8 mouse cellular contexts compared by ENCODE assay signal in genomic region chr5:148547870-148548456, GRCm38 (mm10). TPM values are rescaled to one million over a fixed set of nuclear protein-coding genes. Genes with fewer than 3 reads are reported as not detected.
DNase-seq lines count a peak whose midpoint lies in the region; ATAC-seq lines count a peak whose summit lies in the region.

No protein-coding gene starts in this region.

- no peak overlapping the region for H3K9ac ChIP-seq in midbrain, embryonic 13.5 days (replicated peaks)
- H3K9ac ChIP-seq in midbrain, embryonic 11.5 days (ENCODE audit: low read length) = no peak overlapping the region

- H3K27me3 ChIP-seq in midbrain, embryonic 13.5 days = no peaks in the 10 kb centered on the region
- H3K27me3 ChIP-seq in midbrain, embryonic 11.5 days (ENCODE audit: control insufficient read depth, insufficient read depth, low read length) = no peaks in the 10 kb centered on the region
- H3K27me3 ChIP-seq in splenic B cell, adult 2 months (ENCODE audit: control insufficient read depth, insufficient read depth, low read length, poor library complexity, severe bottlenecking) = no peaks in the 10 kb centered on the region

- H3K4me1 ChIP-seq in midbrain, embryonic 13.5 days (replicated peaks) = peaks cover 39% of the 10 kb centered on the region
- peaks cover 15% of the 10 kb centered on the region for H3K4me1 ChIP-seq in midbrain, embryonic 11.5 days (ENCODE audit: control insufficient read depth, insufficient read depth, low read length)

- H3K36me3 ChIP-seq in midbrain, embryonic 13.5 days = no peaks in the 10 kb centered on the region
- no peaks in the 10 kb centered on the region for H3K36me3 ChIP-seq in midbrain, embryonic 11.5 days (ENCODE audit: control insufficient read depth, insufficient read depth, low read length)
- no peaks in the 10 kb centered on the region for H3K36me3 ChIP-seq in splenic B cell, adult 2 months (ENCODE audit: control insufficient read depth, insufficient read depth, low read length, poor library complexity, severe bottlenecking)

- peak; percentile 64 for DNase-seq in embryo, embryonic 11 days
- DNase-seq in embryo, embryonic 9.5 days (ENCODE audit: extremely low spot score) = no peak
- no peak for DNase-seq in midbrain, embryonic 11.5 days (ENCODE audit: low spot score, missing footprints)
- DNase-seq in kidney, adult 9 months = peak; percentile 76
- DNase-seq in splenic B cell, adult 2 months (ENCODE audit: low read depth, low spot score) = peak; percentile 68
- no peak for DNase-seq in cerebellum, adult 11 months
- no peak for DNase-seq in testis, postnatal 10 days (ENCODE audit: low spot score)

- H3K4me3 ChIP-seq in midbrain, embryonic 13.5 days (replicated peaks) = 0 out of 2 replicates have a peak overlapping the region, but pooled peaks have one; percentile 3
- no peak overlapping the region for H3K4me3 ChIP-seq in midbrain, embryonic 11.5 days (ENCODE audit: low read depth, low read length)

- H3K9me3 ChIP-seq in midbrain, embryonic 13.5 days = no peaks in the 10 kb centered on the region
- no peaks in the 10 kb centered on the region for H3K9me3 ChIP-seq in midbrain, embryonic 11.5 days (ENCODE audit: control insufficient read depth, low read length)

- no peak for ATAC-seq in midbrain, embryonic 13.5 days
- ATAC-seq in midbrain, embryonic 11.5 days (ENCODE audit: low FRiP score) = no peak

- no peak overlapping the region for H3K27ac ChIP-seq in midbrain, embryonic 13.5 days
- H3K27ac ChIP-seq in midbrain, embryonic 11.5 days (ENCODE audit: low read depth, low read length) = no peak overlapping the region

- no peak overlapping the region for H3K4me2 ChIP-seq in midbrain, embryonic 13.5 days (replicated peaks)
- no peak overlapping the region for H3K4me2 ChIP-seq in midbrain, embryonic 11.5 days

- WGBS in midbrain, embryonic 13.5 days = 56% methylated on average over 10 of the region's 10 CpGs
- 58% methylated on average over 10 of the region's 10 CpGs for WGBS in midbrain, embryonic 11.5 days

RNA-seq across cellular contexts. Expression of gene Ubl3, which starts 4.6 kb away (rescaled TPM):
- polyA plus RNA-seq in midbrain, embryonic 13.5 days (2015; fragmentation: Nextera tagmentation; extraction: Ambion mirVana) = 55.3 and 69.1 TPM in 2 replicates
- 64.5 and 66.9 TPM in 2 replicates for polyA plus RNA-seq in midbrain, embryonic 11.5 days (2014; fragmentation: Nextera tagmentation; extraction: Ambion mirVana)

Comparison
In these comparisons a context has a peak if more than half of its experiments do, and no peak if none do; other contexts are left out.
1. DNase-seq: peak in embryo, embryonic 11 days (single experiment), kidney, adult 9 months (single experiment) and splenic B cell, adult 2 months (single experiment); none in embryo, embryonic 9.5 days (single experiment), midbrain, embryonic 11.5 days (single experiment), cerebellum, adult 11 months (single experiment) and testis, postnatal 10 days (single experiment).